Mouse (Mus musculus): ENCODE data around the gene Col9a2. TPM values are rescaled to one million over a fixed set of nuclear protein-coding genes. Genes with fewer than 3 reads are reported as not detected.

Col9a2 gene
- polyA plus RNA-seq (2017; shearing (Covaris generic)) = not detected

GRCm38 (mm10) chr4:121039331-121040115, at the start of gene Col9a2:
Gene Col9a2, plus strand, starts transcription at chr4:121039385.

GRCm38 (mm10) chr4:121016928-121017657, 22.1 kb upstream of the Col9a2 start, which contains the start of gene Smap2:
Gene Smap2, minus strand, starts transcription at chr4:121017247.

GRCm38 (mm10) chr4:121097650-121098378, 58.6 kb downstream of the Col9a2 start, which contains the start of gene Zmpste24:
Gene Zmpste24, minus strand, starts transcription at chr4:121098241.

Other genes starting within 250 kb of the Col9a2 start
- 72.1 TPM for gene Nfyc, start 207.8 kb upstream of the Col9a2 start, polyA plus RNA-seq (2017; shearing (Covaris generic))
- gene Rims3, start 184.6 kb upstream of the Col9a2 start, polyA plus RNA-seq (2017; shearing (Covaris generic)) = 1.1 TPM
- 31.2 TPM for gene Exo5, start 114.4 kb upstream of the Col9a2 start, polyA plus RNA-seq (2017; shearing (Covaris generic))
- gene Zfp69, start 87.7 kb upstream of the Col9a2 start, polyA plus RNA-seq (2017; shearing (Covaris generic)) = 2.0 TPM
- 25.9 TPM for gene Smap2, start 22.1 kb upstream of the Col9a2 start, polyA plus RNA-seq (2017; shearing (Covaris generic))
- gene Zmpste24, start 58.9 kb downstream of the Col9a2 start, polyA plus RNA-seq (2017; shearing (Covaris generic)) = 57.6 TPM
- gene Tmco2, start 69.8 kb downstream of the Col9a2 start, polyA plus RNA-seq (2017; shearing (Covaris generic)) = not detected
- 48.6 TPM for gene Rlf, start 175.7 kb downstream of the Col9a2 start, polyA plus RNA-seq (2017; shearing (Covaris generic))